Mouse (Mus musculus): ENCODE data around the gene Klhl42.

Gene Klhl42

DNA sequence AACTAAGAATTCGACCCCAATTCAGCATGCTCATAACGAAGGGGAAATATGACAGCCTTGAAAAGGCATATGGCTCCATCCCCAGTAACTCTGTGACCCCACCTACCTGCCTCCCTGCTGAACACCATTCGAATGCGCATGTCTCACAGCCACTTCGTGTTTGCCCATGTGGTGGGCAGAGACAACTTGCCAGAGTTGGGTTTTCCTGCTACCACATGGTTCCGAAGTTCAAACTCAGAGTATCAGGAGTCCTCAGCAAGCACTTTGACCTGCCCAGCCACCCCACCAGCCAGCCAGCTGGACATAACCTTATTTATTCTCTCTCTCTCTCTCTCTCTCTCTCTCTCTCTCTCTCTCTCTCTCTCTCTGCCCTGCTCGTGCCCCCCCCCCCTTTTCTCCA lies 3.4 kb upstream of the Klhl42 start:
- no peak for DNase-seq (ENCODE audit: low spot score)

DNA sequence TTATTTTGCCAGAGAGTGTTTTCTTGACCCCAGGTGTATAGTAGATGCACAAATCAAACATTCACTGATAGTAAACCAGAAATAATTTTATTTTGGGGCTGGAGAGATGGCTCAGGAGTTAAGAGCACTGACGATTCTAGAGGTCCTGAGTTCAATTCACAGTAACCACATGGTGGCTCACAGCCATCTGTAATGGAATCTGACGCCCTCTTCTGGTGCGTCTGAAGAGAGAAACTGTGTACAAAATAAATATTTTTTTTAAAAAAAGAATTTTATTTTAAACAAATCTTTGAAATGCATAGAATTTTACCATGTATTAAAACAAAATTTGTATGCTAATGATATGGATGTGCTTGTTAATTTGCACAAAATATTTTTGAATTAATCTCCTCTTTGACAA lies 2.7 kb upstream of the Klhl42 start:
- no peak for DNase-seq (ENCODE audit: low spot score)

DNA sequence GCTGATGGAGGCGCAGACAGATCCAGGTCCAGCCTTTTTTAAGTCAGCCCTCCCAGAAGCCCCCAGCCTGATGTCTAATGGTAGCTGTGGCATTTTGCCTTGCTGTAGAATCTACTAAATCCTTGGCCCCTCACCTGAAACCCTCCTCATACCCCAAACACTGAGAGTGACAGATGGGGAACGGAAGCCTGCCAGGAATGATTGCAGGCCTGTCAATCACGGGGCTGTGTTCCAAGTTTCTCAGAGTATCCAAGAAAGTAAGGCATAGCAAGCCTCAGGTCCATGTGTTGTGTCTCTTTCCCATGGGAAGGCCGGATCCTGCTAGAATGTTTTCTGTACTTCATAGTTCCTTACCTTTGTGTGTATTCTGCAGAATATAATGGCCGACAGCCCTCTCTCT lies 988 bp upstream of the Klhl42 start:
- DNase-seq (ENCODE audit: low spot score) = no peak

DNA sequence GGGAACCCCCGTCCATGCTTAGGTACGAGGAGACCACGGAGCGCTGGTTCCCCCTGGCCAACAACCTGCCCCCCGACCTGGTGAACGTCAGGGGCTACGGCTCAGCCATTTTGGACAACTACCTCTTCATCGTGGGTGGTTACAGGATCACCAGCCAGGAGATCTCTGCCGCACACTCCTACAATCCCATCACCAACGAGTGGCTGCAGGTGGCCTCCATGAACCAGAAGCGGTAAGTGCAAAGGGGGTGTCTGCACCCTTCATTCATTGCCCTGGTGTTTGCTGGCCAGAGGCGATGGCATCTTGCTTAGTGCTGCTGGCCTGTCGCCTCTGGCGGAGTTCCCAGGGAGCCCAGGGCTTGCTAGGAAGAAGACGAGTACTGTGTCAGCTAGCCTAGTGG lies 957 bp downstream of the Klhl42 start:
- peak; percentile 41 for DNase-seq (ENCODE audit: low spot score)

DNA sequence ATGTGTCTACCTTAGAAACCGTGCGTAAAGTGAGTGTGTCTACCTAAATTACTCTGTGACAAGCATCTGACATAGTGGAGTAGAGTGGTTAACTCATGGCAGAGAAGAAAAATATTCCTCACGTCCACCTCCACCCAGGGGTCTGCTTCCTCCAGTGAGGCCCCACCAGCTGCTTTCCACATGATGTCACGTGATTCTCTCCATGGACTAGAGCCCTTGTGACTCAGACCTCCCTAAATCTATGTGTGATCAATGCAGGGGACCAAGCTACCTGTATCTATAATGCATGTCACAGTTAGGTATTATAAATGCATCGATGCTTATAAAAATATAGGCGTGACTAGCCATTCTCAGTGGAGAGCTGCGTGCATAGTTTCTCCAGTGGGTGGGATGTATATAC lies 3.6 kb downstream of the Klhl42 start:
- no peak for DNase-seq (ENCODE audit: low spot score)

DNA sequence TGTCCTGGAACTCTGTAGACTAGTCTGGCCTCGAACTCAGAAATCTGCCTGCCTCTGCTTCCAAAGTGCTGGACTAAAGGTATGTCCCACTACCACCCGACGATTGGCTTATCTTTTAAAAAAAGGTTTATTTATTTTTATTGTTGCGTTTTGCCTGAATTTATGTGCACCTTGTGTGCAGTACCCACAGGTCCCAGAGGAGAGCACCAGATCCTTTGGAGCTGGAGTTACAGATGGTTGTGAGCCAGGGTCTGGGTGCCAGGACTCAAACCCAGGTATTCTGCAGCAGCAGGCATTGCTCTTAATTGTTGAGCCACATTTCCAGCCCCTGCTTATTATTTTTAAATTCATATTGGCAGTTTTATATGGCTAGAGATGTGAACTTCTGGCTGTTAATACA lies 4.9 kb downstream of the Klhl42 start:
- DNase-seq (ENCODE audit: low spot score) = no peak

DNA sequence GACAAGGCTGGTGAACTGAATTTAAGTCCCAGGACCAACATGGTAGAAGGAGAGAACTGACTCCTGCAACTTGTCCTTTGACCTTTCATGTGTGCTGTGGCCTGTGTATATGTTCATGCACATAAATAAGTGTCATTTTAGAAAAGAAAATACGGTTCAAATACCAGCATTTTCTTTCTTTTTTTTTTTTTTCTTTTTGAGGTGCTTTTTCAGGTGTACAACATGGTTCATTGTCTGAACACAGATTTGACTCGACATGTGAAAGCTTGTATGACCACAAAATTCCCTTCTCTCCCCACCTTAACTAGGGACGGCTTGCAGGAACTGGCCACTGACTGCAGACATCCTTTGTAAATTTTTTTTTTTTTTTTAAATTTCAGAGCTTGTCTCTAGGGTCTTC lies 5.8 kb downstream of the Klhl42 start:
- no peak for DNase-seq (ENCODE audit: low spot score)

DNA sequence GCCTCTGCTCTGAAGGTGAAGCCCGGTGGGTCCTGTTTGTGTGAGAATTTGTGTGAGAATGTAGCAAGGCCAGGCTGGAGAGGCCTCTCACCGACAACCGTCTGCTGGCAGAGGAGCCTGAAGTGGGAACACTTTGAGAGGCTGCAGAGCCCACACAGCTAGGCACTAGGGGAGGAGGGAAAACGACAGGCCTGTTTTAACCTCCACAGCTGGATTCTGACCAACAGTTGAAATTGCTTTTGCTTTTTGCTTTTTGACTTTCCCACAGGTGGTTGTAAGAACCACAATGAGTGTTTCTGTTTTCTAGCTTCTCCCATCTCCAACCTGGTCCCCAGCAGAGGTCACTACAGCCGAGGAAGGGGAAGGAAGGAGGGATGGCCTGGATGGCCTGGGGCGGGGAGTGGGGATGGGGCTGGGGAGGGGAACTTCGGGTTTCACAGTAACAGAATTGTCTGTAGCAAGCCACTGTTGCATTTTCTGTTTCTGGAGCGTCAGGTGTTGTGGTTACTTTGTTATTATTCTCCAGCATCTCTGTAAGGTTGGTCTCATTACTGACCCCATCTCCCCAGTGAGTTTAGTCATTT lies 6.3 kb downstream of the Klhl42 start:
- no peak for DNase-seq (ENCODE audit: low spot score)

DNA sequence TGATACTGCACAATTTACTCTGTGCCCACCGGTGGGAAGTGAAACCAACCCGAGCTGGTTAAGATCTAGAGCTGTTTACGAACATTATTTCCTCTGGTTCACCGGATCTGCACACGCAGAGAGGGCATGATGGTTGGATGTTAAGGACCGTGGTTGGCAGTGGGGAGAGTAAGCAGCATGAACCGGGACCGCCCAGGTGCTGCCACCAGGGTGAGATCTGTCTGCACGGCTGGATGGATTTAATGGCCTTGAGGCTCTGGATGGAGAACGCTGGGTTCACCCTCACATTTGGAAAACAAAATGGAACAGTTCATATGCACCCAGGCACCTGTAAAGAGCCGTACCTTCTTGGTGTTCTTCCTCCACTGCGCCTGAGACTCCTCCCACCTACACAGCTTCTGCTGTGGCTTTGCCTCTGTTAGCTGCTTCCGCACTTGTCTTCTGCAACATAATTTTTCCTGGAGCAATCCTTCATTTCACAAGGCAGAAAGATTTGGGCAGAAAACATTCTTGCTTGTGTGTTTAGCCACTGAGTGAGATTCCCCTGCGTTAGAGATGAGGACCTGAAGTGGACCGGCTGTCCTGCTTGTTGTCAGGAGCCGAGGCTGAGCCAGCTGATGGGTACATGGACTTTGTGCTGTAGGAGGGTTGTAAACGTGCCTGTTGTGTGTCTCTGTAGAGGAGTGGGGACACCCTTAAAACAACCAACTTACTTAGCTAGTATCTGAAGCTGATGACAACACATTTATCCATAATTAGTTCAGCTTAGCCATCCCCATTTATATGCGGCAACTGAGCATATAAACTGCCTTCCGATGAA lies 8.5 kb downstream of the Klhl42 start:
- no peak for DNase-seq (ENCODE audit: low spot score)

DNA sequence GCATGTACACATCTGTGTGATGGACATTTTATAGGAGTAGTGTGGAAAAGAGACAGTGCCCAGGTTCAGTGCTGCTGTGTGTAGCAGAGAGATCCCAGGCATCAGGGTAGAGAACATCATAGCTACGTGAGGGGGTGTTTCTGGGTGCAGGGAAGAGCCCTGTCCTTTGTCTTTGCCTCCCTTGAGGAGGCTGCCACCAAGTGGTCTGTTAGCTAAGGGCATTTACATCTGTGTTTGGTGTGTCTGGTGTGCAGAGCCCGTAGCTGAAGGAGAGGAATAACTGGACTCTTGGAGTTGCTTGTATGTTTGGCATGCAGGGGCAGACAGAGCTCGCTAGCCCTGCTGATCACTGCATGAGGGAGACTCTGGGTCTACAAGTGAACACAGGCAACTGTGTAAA lies 11.1 kb downstream of the Klhl42 start:
- DNase-seq (ENCODE audit: low spot score) = no peak

DNA sequence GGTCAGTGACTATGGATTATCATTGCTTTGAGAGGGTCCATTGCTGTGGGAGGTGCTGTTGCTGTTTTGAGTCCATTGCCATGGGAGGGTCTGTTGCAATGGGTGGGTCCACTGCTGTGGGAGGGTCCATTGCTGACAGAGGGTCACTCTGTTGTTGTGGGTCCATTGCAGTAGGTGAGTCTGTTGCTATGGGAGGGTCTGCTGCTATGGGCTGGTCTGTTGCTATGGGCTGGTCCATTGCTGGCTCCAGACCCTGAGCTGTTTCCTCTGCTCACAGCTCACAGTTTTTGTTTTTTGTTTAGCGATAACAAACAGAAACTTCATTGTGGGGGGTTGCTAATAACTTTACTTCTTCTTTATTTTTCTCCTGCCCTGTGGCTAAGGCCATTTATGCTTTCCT lies 14.3 kb downstream of the Klhl42 start:
- no peak for DNase-seq (ENCODE audit: low spot score)

DNA sequence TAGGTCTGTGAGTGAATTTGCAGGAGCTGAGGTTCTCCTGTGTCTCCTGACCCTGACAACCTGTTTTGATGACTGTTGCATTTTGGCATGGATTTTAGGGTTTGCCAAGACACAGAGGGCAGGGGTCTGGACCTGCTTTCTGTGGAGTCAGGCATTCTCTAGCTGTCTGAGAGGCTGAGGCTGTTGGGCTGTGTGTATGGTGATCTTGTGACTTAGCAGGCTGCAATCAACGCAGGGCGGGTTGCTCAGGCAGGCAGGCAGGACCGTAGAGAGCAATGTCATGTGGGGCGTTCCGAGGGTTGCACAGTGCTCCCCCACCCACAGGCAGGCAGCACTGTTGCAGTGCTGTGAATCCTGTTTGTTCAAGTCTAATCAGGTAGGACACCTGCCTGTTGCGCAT lies 15.5 kb downstream of the Klhl42 start:
- DNase-seq (ENCODE audit: low spot score) = no peak

DNA sequence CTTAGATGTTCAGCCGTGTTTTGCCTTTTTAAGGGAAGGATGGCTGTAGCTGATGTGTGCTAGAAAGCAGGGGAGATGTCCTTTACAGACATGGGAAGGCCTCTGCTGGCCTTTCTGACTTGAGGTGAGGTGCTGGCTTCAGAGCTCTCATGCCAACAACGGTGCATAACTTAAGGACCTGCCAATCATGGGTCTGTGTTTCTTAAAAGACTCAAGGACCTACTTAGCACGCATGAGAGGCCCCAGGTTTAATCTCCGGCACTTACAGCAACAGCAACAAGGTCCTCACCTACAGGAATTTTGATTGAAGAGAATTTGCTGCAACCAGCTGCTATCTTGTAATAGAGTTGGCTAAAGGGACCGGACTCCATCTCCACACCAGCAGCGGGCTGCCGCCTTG lies 18.1 kb downstream of the Klhl42 start:
- DNase-seq (ENCODE audit: low spot score) = no peak

DNA sequence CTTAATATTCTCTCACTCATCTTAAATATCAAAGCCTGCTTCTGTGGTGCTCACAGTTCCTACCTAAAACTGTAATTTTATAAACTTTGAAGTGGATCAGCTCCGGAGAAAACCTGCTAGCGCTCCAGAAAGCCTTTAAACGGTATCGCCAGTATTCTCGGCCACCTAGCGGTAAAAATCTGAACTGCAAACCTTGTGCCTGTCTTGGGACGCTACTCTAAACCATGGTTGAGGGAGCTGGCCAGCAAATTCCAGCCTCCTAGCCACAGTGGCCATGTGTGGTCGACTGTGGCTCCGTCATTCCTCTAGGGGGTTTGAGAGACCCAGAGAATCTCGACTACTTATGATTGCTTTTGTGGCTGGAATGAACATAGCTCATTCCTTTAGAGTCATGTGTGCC lies 25.4 kb downstream of the Klhl42 start:
- DNase-seq (ENCODE audit: low spot score) = peak; percentile 89

DNA sequence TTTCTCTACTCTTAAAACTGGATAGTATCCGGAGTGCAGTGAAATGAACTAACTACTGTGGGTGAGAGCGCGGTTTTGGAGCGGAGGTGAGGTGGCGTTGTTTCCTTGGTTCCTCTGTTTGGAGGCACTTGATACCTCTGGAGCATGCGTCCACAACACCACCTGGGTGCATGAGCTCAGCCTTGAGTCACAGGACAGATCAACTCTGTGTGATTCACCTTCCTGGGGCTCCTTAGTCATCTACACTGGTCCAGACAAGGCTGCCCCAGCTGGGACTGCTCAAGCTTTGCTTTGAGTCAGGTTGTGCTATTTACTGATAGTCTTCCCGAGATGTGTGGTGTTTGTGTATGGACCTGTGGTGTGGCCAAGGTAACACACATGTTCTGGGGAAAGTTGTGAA lies 26.6 kb downstream of the Klhl42 start:
- no peak for DNase-seq (ENCODE audit: low spot score)

DNA sequence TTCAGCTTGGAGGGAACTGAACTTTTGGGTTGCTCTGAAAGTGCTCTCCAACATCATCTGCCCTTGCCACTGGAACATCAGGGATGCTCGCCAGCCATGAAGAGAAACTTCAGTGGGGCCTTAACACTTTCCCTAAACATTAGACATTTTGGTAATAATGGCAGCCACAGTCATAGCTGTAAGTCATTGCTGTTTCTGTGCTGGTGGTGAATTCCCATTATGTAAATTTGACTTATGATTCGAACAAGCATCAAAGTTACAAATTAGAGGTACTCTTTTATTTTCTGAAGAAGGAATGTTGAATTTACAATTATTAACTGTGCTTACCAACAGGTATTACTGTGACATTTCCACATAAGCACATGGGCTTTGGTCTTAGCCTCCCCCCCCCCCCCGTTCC lies 27.0 kb downstream of the Klhl42 start:
- DNase-seq (ENCODE audit: low spot score) = no peak

DNA sequence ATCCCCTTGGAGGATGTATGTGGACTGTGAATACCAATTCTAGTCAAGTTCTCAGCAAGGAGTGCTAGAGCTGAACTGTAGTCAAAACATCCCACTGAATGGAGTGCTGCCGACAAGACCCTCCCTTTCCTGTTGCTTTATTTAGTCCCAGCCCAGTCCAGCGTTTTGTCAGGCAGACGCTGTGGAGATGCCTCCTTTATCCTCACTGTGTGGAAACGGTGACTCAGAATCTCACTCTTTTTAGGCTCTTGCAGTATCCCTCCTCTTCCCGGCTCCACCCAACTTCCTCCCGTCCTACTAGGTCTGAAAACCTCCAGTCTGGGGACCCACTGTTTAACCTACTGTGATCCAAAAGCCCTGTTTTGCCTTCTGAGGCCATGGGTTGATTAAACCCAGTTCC lies 30.1 kb downstream of the Klhl42 start:
- DNase-seq (ENCODE audit: low spot score) = no peak

DNA sequence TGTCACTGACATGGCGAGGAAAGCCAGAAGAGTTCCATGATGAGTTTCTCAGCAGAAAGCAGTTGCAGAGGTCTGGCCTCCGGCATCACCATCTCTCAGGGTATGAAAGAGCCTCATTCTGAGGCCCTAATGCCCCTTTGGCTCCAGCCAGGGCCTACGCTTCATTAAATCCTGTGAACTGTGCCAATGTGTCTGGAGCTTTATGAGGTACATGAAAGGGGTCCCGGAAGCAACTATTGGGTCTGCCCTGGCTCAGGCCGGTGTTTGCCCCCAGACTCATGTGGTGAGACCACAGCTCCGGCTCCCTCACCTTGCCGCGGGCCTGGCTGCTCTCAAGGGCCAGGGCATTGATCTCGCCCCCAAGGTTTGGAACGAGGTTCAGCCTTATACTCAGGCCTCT lies 36.1 kb downstream of the Klhl42 start:
- DNase-seq (ENCODE audit: low spot score) = no peak

DNA sequence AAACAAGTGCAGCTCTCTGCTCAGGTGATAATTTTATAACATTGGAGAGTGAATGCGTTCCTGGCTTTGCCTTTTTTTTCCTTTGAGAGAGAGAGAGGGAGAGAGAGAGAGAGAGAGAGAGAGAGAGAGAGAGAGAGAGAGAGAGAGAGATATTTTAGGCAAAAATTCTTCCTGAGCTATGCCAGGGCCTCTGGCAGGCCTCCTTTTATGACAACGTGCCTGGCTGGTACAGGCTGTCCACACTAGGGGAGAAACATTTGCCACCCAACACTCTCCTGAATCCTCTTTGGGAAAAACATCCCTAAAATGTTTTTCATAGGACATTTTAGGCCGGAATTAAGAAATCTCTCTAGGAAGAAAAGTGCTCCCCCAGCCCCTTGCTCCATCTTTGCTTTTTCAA lies 47.1 kb downstream of the Klhl42 start:
- no peak for DNase-seq (ENCODE audit: low spot score)

DNA sequence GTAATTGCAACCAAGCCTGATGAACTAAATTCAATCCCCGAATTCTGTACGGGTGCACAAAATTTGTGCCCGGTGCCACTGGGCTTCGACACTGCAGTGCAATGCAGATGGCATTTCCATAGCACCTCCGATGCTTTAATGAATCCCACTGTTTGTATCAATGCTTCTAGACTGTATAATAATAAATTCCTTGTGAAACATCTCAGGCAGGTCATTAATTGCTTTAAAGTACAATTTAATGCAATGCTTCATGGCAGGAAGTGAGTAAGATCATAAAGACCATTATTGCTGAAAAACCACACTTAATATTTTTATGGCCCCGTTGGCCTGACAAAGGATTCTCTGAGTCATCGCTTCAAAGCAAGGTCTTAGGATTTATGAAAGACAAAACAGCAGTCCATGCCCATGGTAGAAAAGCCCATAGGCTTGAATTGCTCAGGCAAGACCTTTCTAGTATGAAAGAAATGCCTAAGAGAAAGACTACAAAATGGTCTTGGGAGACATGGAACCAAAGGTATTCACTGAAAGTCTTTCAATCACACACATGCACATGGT lies 49.5 kb downstream of the Klhl42 start:
- no peak for DNase-seq (ENCODE audit: low spot score)

DNA sequence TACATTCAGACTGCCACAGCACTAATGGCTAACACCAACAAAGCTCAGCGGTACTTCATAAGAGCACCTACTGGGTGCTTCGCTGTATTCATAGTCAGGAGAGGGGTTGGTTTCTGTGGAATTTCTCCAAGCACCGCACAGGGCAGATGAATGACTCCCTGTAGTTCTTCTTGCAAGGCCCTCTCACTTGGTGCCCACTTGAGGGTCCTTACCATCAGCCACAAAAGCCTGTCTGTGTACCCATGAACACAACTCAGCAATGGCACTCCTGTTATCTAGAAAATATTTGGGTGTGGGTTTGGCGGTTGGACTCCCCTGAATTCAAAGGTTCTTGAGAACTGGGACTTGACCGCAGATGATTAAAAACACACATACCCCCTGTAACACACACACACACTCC lies 53.5 kb downstream of the Klhl42 start:
- no peak for DNase-seq (ENCODE audit: low spot score)

DNA sequence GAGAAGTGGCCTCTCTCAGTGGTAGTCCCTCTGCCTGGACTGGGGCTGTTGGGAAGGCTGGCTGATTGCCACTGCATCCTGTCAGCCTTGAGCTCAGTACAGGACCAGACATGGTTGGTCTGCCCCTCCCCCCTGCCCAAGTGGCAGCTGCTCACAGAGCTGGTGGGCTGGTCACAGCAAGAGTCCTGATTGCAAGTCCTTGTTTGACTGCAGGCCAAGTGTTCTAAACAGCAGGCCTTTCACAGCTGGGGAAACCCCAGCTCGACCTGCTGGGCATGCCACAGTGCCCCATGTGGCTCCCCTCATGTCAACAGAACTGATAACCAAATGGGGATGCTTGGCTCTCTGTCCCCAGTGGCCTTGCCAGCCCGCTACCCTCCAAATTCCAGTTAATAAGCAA lies 54.1 kb downstream of the Klhl42 start:
- DNase-seq (ENCODE audit: low spot score) = peak; percentile 31

DNA sequence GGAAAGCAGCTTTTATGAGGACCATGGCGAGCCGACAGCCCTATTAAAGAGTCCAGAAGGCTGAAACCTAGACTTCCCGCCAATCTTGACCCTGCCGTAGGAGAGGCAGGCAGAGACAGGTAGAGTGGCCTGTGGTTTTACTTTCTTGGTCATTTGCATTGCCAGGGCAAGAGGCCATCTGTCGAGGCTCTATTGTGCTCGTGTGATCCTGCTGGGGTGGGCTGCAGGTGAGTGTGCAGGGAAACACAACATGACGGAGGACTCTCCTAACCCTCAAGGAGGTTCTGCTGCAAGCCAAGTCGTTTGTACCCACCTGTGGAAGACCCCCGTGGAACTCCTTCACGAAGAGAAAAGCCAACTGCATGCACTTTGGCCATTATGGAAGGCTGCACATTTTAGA lies 54.6 kb downstream of the Klhl42 start:
- DNase-seq (ENCODE audit: low spot score) = no peak

DNA sequence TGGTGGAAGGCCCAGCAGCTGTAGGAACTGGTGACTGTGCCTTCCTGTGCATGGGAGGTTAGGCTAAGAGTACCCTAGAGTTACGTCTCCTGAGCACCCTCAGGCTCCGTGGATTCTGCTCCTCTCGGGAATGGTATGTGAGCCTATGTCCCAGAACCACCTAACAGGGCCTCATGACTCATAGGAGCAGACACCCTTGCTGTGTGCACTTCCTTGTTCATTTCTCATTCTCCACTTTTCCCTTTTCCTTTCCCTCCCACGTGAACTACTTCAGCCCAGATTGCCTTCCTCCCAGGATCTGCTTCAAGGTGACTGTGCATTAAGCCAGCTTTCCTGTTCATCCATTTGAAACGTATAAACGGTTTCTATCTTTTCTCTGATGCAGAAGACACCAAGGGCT lies 59.9 kb downstream of the Klhl42 start:
- DNase-seq (ENCODE audit: low spot score) = no peak

All from urinary bladder, postnatal 14 days (tissue).